Mouse (Mus musculus): Measurements from ENCODE around the gene Magea4. TPM values are rescaled to one million over a fixed set of nuclear protein-coding genes. Genes with fewer than 3 reads are reported as not detected.

Gene Magea4
- not detected in 2 replicates for total RNA-seq (2017)

- ATAC-seq (ENCODE audit: extremely low read depth, insufficient number of reproducible peaks, low FRiP score, poor library complexity, severe bottlenecking), result no peak
These were observed at the start of gene Magea4 for GRCm38 (mm10) chrX:72221717-72222116. Gene Magea4, plus strand, starts transcription at chrX:72222017.

GRCm38 (mm10) chrX:72202944-72203554, 18.8 kb upstream of the Magea4 start:
- no peak for ATAC-seq (ENCODE audit: extremely low read depth, insufficient number of reproducible peaks, low FRiP score, poor library complexity, severe bottlenecking)

GRCm38 (mm10) chrX:72270637-72271036, 48.8 kb downstream of the Magea4 start:
- no peak for ATAC-seq (ENCODE audit: extremely low read depth, insufficient number of reproducible peaks, low FRiP score, poor library complexity, severe bottlenecking)

Other genes starting within 250 kb of the Magea4 start
- not detected in 2 replicates for gene Fate1, start 249.0 kb upstream of the Magea4 start, total RNA-seq (2017)
- gene Cnga2, start 230.2 kb upstream of the Magea4 start, total RNA-seq (2017), result not detected in 2 replicates
- gene Gabre, start 52.8 kb downstream of the Magea4 start, total RNA-seq (2017), result not detected in 2 replicates
- not detected in 2 replicates for gene Magea10, start 164.8 kb downstream of the Magea4 start, total RNA-seq (2017)

Measured in neutrophil, adult 5-6 weeks (primary cell).